Mouse (Mus musculus) left cerebral cortex, postnatal 10 days (tissue): ENCODE data around the gene Usp38. TPM values are rescaled to one million over a fixed set of nuclear protein-coding genes. Genes with fewer than 3 reads are reported as not detected.
A peak's percentile ranks its signal among the peaks of the same experiment; 100 is the strongest.
"Not testable (repeated sequence)": the region's sequence is repeated elsewhere in the genome, so short reads cannot be mapped to it uniquely, and the experiment has no call there.

Experiments used
- DNase-seq, 2 experiments: peaks; one replicate each; pipeline ENCODE4 v3.0.0; 2021 to 2022; ENCODE audit warnings: low spot score in 2 of 2, mixed read lengths in 1 of 2; ENCODE audit errors: extremely low spot score in 1 of 2
- intact Hi-C: fragments of 180-260 bp; cut with DNase I; formaldehyde crosslinking; loops from one replicate; pipeline ENCODE4 v1.15.1; 2025
- total RNA-seq, 2 experiments: library from RNA; stranded (reverse); gene quantifications; 2 replicates each; pipeline ENCODE4 v1.2.3; 2021

The Usp38 gene
- 10 to 100 TPM; 25.0 to 26.1 TPM for total RNA-seq

DNA sequence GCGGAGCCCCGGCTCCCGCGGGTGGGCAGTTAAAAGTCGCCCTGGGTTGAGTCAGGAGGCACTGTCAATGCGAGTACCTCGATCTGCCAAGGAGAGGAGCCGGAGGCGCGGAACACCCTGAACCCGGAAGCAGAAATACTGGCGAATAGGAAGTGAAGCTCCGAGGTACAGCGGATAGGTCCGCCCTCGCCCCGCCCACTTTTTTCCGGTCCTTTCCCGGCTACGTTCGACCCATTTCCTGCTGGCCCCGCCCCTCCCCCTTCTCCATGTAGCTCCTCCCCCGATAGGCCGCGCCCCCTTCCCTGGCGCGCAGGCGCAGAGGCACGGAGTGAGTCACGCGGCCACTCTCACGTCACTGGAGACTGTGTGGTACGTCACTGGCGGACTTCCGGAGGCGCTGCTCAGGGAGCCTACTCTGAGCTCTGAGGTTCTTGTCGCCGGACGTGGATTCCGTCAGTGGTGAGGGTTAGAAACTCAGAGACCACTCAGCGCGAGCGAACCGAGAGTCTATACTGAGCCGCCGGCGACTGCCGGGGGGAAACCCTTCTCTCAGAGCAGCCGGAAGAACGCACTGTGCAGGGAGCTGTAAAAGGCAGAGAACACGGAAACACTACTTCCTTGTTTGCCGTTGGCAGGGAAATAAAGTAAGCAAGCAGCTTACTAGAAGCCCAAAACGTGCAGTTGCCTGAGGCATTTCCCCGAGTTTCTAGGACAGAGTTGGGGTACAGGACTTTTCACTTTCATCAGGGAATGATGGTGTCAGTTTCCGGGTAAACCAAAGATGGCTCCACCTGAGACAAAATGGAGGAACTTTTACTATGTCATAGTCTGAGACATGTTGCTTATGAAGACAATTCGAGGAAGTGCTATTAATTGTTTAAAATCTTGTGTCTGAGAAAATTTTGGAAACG is at the start of gene Usp38:
TSS of gene Usp38 (minus strand) at position 140 of the 911 bp plus-strand sequence.
- DNase-seq: peak; percentile 99 to 100
- intact Hi-C loops: no loop called here

GRCm38 (mm10) chr8:81062566-81062965 is 47.8 kb upstream of the Usp38 start:
- DNase-seq: no peak
- intact Hi-C loops: loop anchor here (2.0 to 10.0 kb wide), 3 partner anchors 282 to 1782 kb away; partner anchors contain the start of gene Inpp4b

- intact Hi-C loops: loop anchor here (2.0 to 10.0 kb wide), 3 partner anchors 283 to 1783 kb away; partner anchors contain the start of gene Inpp4b
Measured at GRCm38 (mm10) chr8:81061950-81062349, 47.2 kb upstream of the Usp38 start.

DNA sequence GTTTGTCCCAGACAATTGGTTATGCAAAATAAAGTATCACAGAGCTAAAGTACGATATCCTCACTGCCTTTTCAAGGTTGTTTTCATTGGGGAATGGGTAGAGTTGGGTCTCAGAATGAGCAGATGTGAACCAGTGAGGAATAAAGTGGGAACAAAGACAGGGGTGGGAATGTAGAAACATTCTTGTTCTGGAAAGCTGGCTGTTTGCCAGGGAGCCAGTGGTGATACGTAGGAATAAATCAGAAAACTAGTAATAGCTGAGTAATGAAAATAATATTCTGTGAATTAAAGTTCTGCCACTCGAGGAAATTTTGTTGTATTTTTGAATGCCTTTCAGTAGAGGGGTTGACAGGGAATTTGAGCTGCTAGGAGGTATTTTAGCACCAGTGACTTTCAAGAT is 29.5 kb upstream of the Usp38 start:
- no peak for DNase-seq
- intact Hi-C loops: no loop called here

More at GRCm38 (mm10) chr8:81061950-81062349, 47.2 kb upstream of the Usp38 start:
- DNase-seq: peak; percentile 24 to 59

DNA sequence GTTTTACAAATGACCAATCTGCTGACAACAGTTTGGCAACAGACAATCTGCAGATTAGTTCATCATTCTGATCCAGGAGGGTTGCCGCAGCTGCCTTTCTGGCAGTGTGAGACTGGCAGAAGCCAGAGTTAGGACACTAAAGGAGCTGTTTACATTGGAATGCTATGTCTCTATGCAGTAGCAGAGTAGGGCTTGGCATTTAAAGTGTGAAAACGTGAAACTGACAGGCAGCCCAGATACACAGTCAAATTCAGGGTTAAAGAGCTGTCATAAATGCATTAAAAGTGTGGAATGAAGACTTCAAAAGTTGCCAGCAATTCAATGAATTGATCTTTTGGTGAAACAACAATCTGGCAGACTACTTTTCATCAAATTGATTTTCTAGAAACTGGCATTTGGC is 13.3 kb upstream of the Usp38 start:
- DNase-seq: no peak
- intact Hi-C loops: no loop called here

DNA sequence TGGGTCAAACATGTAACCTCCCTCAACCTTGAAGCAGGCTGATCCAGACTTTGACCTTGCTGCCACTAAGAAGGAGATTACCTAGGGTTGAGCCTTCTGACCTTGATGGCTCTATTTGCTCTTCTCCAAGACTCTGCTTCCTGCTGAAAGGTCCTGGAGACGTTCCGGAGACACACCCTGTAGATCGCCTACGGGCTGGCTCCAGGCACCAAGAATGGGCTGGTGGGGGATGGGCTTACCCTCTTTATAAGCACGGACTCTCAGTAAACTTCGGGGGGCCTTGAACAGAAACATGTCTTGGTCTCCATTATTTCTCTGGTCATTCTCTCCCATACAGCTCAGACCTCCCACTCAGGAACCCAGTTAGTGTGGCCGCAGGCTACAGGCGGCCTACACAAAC is 2.8 kb upstream of the Usp38 start:
- DNase-seq, intact Hi-C loops: not testable (repeated sequence)

- intact Hi-C loops: no loop called here
- peak in 1 of 2 experiments; percentile 17 for DNase-seq
Measured at GRCm38 (mm10) chr8:81013811-81014530, 757 bp downstream of the Usp38 start.

- intact Hi-C loops: no loop called here
- no peak for DNase-seq
Measured at GRCm38 (mm10) chr8:81012699-81013098, 2.0 kb downstream of the Usp38 start.

- no peak for DNase-seq
- intact Hi-C loops: no loop called here
Measured at GRCm38 (mm10) chr8:81012031-81012560, 2.6 kb downstream of the Usp38 start.

DNA sequence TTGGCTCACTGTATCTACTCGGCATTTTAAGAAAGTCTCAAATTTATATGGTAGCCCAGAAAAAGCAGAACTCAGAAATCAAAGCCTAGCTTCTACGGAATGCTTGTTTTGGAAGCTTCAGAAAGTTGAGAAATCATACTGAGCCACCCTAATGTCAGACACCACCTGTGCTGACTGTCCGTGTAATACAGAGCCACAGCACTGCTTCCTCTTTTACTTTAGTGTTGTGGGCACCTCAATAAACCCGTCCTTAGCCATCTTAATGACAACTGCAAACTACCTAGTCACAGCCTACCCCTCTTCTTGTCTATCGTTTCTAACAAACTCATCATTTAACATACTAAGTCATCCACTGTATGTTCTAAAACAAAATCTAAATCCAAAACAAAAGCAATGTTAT is 4.3 kb downstream of the Usp38 start:
- DNase-seq: no peak
- intact Hi-C loops: no loop called here

DNA sequence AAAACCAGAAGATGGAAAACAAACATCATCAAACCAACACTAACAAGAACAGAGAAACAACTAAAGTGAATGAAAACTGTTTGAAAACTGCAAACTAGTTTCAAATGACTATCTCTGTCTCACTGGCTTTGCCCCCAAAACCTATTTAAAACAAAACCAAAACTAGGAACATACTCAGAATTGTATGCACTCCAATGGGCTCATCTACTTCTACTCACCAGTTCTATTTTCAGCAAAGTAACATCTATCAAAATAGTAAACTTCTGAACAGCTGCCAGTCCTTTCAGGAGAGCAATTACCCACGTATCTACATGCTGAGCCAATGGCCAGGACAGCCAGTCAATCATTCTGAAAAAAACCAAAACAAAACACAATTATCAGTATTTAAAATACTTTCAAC is 9.6 kb downstream of the Usp38 start:
- intact Hi-C loops: loop anchor here (10.0 kb wide), 1 partner anchor 1310 kb away; no protein-coding TSS in a partner anchor

GRCm38 (mm10) chr8:80996632-80997031 is 18.1 kb downstream of the Usp38 start:
- DNase-seq: no peak
- intact Hi-C loops: no loop called here

More for the DNA sequence above, 9.6 kb downstream of the Usp38 start:
- DNase-seq: no peak

- intact Hi-C loops: loop anchor here (5.0 kb wide), 1 partner anchor 115 kb away; no protein-coding TSS in a partner anchor
- peak; percentile 26 to 27 for DNase-seq
Measured at GRCm38 (mm10) chr8:80991937-80992336, 22.8 kb downstream of the Usp38 start.

DNA sequence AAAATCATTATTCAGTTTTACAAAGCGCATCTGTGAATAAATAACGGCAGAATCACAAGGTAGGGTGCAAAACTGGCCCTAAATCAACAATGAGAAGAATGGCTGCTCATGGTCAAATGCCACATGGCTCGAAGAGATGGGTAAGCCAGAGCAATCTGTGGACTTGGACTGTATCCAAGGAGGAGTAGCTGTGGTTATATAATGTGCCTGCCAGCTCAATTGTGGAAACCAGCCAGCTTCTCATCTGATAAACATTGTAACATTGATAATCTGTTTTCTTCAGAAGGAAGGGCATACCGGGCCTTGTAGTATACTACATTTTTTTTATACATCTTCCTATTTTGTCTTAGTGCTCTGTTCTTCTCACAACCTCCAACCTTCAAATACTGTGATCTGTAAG is 31.9 kb downstream of the Usp38 start:
- intact Hi-C loops: no loop called here
- peak in 1 of 2 experiments; percentile 7 for DNase-seq

GRCm38 (mm10) chr8:80981696-80982095 is 33.0 kb downstream of the Usp38 start:
- no peak for DNase-seq
- intact Hi-C loops: no loop called here

DNA sequence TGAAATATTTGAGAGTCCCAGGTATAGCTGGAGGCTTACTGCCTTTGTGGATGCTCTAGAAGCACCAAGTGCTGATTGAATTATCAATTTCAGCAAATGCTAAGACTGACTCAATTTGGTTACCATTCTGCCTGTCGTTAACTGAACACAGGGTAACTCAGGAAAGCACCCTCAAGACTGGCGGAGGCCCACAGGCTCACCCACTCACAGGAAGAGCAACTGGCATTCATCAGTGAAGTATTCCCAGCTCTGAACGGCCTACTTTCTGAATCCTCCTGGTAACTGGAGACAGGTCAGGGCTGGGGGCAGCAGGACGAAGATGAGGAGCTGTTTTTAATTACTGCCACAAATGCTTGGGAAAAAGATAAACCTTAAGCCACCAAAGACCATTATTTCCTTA is 34.7 kb downstream of the Usp38 start:
- DNase-seq: no peak
- intact Hi-C loops: no loop called here

DNA sequence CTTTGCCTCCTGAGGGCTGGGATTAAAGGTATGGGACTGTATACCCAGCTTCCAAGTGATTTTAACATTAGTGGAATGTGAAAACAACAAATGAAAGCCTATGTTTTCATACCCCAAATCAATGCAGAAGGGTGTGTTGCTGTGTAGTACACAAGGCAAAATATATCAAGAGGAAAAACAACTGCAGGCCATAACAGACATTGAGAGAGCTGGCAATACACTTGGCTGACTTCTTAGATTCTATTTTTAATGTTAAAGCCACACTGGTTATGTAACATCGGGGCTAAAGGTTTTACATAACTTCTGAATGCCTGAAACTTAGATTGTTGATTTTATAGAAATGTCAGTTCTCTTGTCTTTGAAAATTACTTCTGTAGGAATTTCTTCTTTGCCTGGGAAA is 37.5 kb downstream of the Usp38 start:
- intact Hi-C loops: no loop called here
- DNase-seq: no peak

GRCm38 (mm10) chr8:80971150-80971549 is 43.6 kb downstream of the Usp38 start:
- DNase-seq: no peak
- intact Hi-C loops: no loop called here

- no peak for DNase-seq
- intact Hi-C loops: no loop called here
Measured at GRCm38 (mm10) chr8:80970000-80970685, 44.6 kb downstream of the Usp38 start.
